Mouse (Mus musculus): Measurements from ENCODE around the gene Igfbp7.

- TF ChIP-seq CTCF (IDR thresholded peaks at IDR 0.05; ENCODE audit: borderline replicate concordance, insufficient read depth, low read length) (no peak), POLR2A (IDR thresholded peaks at IDR 0.05; ENCODE audit: low read depth, low read length) (no peak)
Observed at GRCm38 (mm10) chr5:77449531-77449930, 41.7 kb upstream of the Igfbp7 start.
